Mouse (Mus musculus) left cerebral cortex, postnatal 10 days (tissue): Measurements from ENCODE around the gene Sufu. TPM values are rescaled to one million over a fixed set of nuclear protein-coding genes. Genes with fewer than 3 reads are reported as not detected.

Experiments used
- DNase-seq, 2 experiments: peaks; one replicate each; pipeline ENCODE4 v3.0.0; 2021 to 2022; ENCODE audit warnings: low spot score in 2 of 2, mixed read lengths in 1 of 2; ENCODE audit errors: extremely low spot score in 1 of 2
- intact Hi-C: fragments of 180-260 bp; cut with DNase I; formaldehyde crosslinking; loops from one replicate; pipeline ENCODE4 v1.15.1; 2025
- total RNA-seq, 2 experiments: library from RNA; stranded (reverse); gene quantifications; 2 replicates each; pipeline ENCODE4 v1.2.3; 2021

Sufu gene
- total RNA-seq, 2 experiments from 2014 or later: 16.7 to 18.8 TPM

GRCm38 (mm10) chr19:46531071-46532030 is 134.7 kb downstream of the Sufu start:
- intact Hi-C loops: loop anchor here (2.0 kb wide), 1 partner anchor 29 kb away; no protein-coding TSS in a partner anchor
- DNase-seq: peak in 1 of 2 experiments; percentile 51

- intact Hi-C loops: no loop called here
- peak in 1 of 2 experiments; percentile 74 for DNase-seq
These were observed 135.5 kb downstream of the Sufu start for GRCm38 (mm10) chr19:46532031-46532688.

DNA sequence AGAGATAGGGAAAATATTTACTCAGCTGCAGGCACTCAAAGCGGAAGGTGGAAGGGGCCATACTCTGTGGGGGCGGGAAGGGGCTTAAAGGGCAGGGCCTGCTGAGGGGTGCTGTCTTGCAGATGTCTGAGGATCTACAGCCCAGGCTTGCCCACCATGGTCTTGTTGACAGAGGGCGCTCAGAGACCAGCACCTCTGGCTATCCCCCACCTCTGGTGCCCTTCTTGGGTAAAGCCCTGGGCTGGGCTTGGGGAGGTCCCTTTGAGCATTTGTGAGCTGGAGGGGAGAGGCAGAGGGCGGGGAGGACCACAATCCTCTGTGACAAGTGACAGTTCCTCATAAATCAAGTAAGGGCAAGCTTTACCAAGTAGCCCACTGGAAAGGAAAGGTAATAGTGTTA is 136.4 kb downstream of the Sufu start:
- DNase-seq: no peak
- intact Hi-C loops: no loop called here

- intact Hi-C loops: no loop called here
- DNase-seq: no peak
These were observed 136.8 kb downstream of the Sufu start for GRCm38 (mm10) chr19:46533525-46533924.

DNA sequence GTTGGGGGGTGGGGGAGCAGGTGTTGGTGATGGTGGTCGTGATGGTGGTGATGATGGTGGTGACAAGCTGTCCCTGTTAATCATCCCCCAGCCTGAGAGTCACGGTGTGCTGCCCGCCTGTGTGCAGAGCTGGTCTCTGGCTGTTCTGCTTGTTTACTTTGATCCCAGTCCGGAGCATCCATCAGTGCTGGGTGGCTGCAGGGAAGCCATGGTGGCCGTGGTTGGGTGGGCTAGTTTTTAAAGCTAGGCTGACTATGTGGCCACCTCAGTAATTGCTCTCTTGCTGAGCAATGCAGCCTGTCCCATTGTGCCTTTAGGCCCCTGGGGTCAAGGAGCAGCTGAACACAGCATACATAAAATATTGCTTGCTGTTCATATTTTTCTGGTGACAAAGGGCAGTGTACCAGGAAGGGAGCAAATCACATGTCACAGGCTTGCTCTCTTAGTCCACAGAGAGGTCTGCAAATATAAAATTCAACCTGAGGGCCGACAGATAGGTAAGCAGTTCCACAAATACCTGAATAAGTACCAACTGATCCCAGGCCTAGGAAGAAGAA is 137.9 kb downstream of the Sufu start:
- intact Hi-C loops: no loop called here
- no peak for DNase-seq

DNA sequence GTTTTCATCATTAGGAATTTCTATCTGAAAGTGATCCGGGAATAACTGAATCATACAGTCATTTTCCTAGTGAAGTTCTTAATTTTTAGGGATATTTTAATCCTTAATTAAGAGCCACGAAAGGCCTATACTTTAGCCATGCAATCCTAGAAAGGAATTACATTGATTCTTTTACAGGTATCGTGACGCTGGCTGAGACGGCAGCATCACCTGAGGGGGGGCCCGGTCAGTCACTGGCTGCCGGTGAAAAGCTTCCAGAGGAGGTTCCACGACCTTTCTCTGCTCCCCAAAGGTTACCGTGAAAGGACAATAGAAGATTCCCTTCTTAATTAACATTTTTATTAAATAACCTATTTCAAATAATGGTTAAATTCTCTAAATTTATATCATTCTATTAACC is 140.7 kb downstream of the Sufu start:
- no peak for DNase-seq
- intact Hi-C loops: no loop called here

DNA sequence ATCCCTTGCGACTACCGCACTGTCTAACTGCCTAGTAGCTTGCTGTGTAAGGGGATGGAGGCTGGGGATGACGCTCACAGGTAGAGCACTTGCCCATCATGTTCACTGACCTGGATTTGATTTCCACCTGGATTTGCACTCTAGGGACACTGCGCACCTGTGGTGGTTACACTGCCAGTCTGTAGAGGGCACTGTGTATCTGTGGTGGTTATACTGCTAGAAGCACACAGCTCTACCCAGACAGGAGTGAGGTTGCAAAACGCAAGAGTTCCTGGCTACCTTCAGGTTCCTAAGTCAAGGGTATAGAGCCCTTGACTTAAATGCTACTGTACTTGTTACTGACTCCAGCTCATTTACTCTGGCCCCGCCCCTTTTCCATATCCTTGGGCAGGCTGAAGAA is 141.5 kb downstream of the Sufu start:
- DNase-seq: no peak
- intact Hi-C loops: no loop called here

Other genes starting within 250 kb of the Sufu start
- gene Pitx3, start 248.6 kb upstream of the Sufu start, total RNA-seq: not detected
- gene Gbf1, start 244.4 kb upstream of the Sufu start, total RNA-seq: 100 to 1,000 TPM; 100 TPM
- gene Nfkb2, start 92.6 kb upstream of the Sufu start, total RNA-seq: 1 to 10 TPM; 2.0 to 2.4 TPM
- 100 to 1,000 TPM; 631 to 653 TPM for gene Psd, start 69.7 kb upstream of the Sufu start, total RNA-seq
- gene Fbxl15, start 68.7 kb upstream of the Sufu start, total RNA-seq: 10 to 100 TPM; 25.9 to 29.2 TPM
- 100 to 1,000 TPM; 183 to 200 TPM for gene Cuedc2, start 58.2 kb upstream of the Sufu start, total RNA-seq
- gene Mfsd13a, start 55.8 kb upstream of the Sufu start, total RNA-seq: 10 to 100 TPM; 22.0 to 23.5 TPM
- under 1 TPM; 0.77 to 0.99 TPM for gene 2310034G01Rik, start 46.6 kb upstream of the Sufu start, total RNA-seq
- gene Actr1a, start 1.1 kb upstream of the Sufu start, total RNA-seq: 100 to 1,000 TPM; 257 to 271 TPM
- 100 to 1,000 TPM; 101 to 108 TPM for gene Trim8, start 104.8 kb downstream of the Sufu start, total RNA-seq
- gene Arl3, start 176.3 kb downstream of the Sufu start, total RNA-seq: 100 to 1,000 TPM; 103 to 104 TPM
- gene Sfxn2, start 176.5 kb downstream of the Sufu start, total RNA-seq: 1 to 10 TPM; 7.8 to 8.1 TPM
- 10 to 100 TPM; 35.2 to 41.7 TPM for gene Wbp1l, start 202.2 kb downstream of the Sufu start, total RNA-seq